Mouse (Mus musculus) inflammation-experienced regulatory T-cells, adult 6 months (primary cell): ENCODE results near the gene Spg21. TPM values are rescaled to one million over a fixed set of nuclear protein-coding genes. Genes with fewer than 3 reads are reported as not detected.

Source experiments
- ATAC-seq: one replicate; pipeline ENCODE4 v1.8.0; 2017
- polyA plus RNA-seq, 3 experiments: library from polyadenylated mRNA; unstranded; fragments of 100-300 nt; shearing (Covaris generic); gene quantifications; one replicate each; pipeline ENCODE4 v1.2.1; 2017

The Spg21 gene
- polyA plus RNA-seq, 3 experiments from 2014 or later = 37.2 to 83.3 (median 81.4) TPM

DNA sequence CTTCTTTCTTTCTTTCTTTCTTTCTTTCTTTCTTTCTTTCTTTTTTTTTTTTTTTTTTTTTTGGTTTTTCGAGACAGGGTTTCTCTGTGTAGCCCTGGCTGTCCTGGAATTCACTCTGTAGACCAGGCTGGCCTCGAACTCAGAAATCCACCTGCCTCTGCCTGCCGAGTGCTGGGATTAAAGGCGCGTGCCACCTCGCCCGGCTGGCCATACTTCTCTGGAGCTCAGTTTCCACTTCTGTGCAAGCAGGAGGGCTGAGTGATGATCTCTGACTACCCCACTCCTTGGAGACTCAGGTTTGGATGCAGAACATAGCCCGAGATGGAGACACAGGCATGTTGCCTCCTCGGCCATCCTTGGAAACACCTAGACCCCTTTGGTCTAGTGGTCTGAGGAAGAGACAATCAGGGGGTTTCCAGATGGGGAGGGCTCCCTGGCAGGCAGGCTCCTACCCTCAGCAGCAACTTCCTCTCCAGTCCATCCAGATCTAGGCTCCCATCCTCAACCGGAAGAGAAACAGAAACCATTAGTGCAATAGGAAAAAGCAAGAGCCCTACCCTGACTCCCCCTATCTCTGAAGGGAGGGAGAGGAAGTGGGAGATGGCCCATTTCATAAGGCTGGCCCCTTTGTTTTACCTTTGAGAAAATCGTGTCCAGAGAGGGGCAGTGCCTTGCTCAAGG, 75.2 kb downstream of the Spg21 start:
- ATAC-seq = peak; percentile 74

DNA sequence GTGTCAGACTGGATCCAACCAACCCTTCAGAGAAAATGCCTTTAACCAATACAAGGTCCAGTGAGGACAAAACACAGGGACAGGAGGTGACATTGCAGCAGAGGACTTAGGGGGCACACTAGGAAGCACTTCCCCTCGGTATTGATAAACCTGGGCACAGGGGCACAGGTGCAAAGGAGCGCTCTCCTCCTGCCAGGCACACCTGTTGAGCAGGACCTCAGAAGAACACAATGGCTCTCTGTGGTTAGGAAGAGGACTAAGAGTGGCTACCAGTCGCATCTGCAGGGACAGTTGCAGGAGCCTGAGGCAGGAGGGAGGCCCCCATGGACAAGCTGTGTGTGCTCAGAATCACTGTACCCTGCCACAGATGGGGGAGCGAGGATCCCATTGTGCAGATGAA, 75.7 kb downstream of the Spg21 start:
- ATAC-seq = no peak

Other genes starting within 250 kb of the Spg21 start
- gene Cilp, start 195.8 kb upstream of the Spg21 start, polyA plus RNA-seq = not detected
- gene Clpx, start 166.7 kb upstream of the Spg21 start, polyA plus RNA-seq = 10 to 100 TPM; 29.8 to 41.8 (median 37.4) TPM
- 1 to 10 TPM; 4.3 to 6.0 (median 5.8) TPM for gene Pdcd7, start 114.8 kb upstream of the Spg21 start, polyA plus RNA-seq
- gene Ubap1l, start 99.9 kb upstream of the Spg21 start, polyA plus RNA-seq = under 1 TPM in 1 of 3 experiments, not detected in 2; 0.54 TPM
- not detected for gene Kbtbd13, start 69.3 kb upstream of the Spg21 start, polyA plus RNA-seq
- under 1 TPM in 2 of 3 experiments, not detected in 1; 0.23 to 0.89 TPM for gene Rasl12, start 62.4 kb upstream of the Spg21 start, polyA plus RNA-seq
- gene Slc51b, start 38.0 kb upstream of the Spg21 start, polyA plus RNA-seq = not detected
- 10 to 100 TPM; 20.3 to 25.1 (median 21.8) TPM for gene Mtfmt, start 25.2 kb upstream of the Spg21 start, polyA plus RNA-seq
- gene Ankdd1a, start 59.2 kb downstream of the Spg21 start, polyA plus RNA-seq = not detected
- gene Plekho2, start 119.1 kb downstream of the Spg21 start, polyA plus RNA-seq = 10 to 100 TPM; 44.8 to 84.9 (median 55.9) TPM
- 1 to 10 TPM in 2 of 3 experiments, under 1 TPM in 1; 0.32 to 7.4 (median 1.1) TPM for gene Pif1, start 126.2 kb downstream of the Spg21 start, polyA plus RNA-seq
- gene Rbpms2, start 168.7 kb downstream of the Spg21 start, polyA plus RNA-seq = 1 to 10 TPM in 1 of 3 experiments, not detected in 2; 1.0 TPM
- 10 to 100 TPM; 26.3 to 30.5 (median 26.9) TPM for gene Oaz2, start 207.1 kb downstream of the Spg21 start, polyA plus RNA-seq